Mouse (Mus musculus) heart, adult 10 weeks (tissue): ENCODE measurements around the gene Cyp2c39. TPM values are rescaled to one million over a fixed set of nuclear protein-coding genes. Genes with fewer than 3 reads are reported as not detected.

Source experiments
- polyA plus RNA-seq: library from polyadenylated mRNA; stranded (reverse); fragments of 350-450 nt; fragmentation: Illumina TruSeq; extraction: RNeasy Lipid Tissue Mini Kit (QIAGEN cat#74804); gene quantifications from one replicate; pipeline ENCODE4 v1.2.3, GENCODE M21; 2014; ENCODE audit warnings: low read depth, low replicate concordance

Cyp2c39 gene
- polyA plus RNA-seq, result not detected

DNA sequence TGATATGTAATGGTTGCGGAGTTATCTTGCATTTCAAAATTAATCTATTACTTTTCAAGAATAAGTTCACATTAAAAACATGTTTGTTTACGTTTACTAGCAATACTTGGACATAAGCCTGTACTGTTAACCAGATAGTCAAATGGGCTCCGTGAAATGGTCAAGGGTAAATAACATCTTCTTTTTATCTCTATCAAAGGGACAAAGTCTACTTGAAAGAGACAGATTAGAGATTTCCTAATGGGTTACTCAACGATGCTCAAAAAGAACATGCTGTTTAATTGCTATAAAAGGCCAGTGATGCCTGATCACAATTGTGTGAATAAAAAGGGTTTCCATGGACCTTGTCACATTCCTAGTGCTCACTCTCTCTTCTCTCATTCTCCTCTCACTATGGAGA is at the start of gene Cyp2c39:
Gene Cyp2c39 (plus strand): TSS at position 329 of the 400 bp plus-strand sequence.

DNA sequence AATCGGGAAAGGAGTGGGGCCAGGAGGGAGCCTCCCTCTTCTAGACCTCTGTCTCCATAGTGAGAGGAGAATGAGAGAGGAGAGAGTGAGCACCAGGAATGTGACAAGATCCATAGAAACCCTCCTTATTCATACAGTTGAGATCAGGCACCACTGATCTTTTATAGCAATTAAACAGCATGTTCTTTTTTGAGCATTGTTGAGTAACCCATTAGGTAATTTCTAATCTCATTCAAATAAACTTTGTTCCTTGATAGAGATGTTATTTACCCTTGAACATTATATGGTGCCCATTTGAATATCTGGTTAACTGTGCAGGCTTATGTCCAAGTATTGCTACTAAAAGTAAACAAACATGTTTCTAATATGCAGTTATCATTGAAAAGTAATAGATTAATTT is 47.7 kb upstream of the Cyp2c39 start, which contains the start of gene Cyp2c38:
Gene Cyp2c38 (minus strand): TSS at position 135 of the 400 bp plus-strand sequence.

Other genes starting within 250 kb of the Cyp2c39 start
- gene Cyp2c29, start 241.5 kb upstream of the Cyp2c39 start, polyA plus RNA-seq, result 1.7 TPM
- not detected for gene Cyp2c38, start 47.8 kb upstream of the Cyp2c39 start, polyA plus RNA-seq
- gene Cyp2c67, start 138.2 kb downstream of the Cyp2c39 start, polyA plus RNA-seq, result not detected
- 0.37 TPM for gene Cyp2c68, start 230.2 kb downstream of the Cyp2c39 start, polyA plus RNA-seq